Mouse (Mus musculus) thymus, postnatal 0 days (tissue): ENCODE data around the gene Abcc6. TPM values are rescaled to one million over a fixed set of nuclear protein-coding genes. Genes with fewer than 3 reads are reported as not detected.

ENCODE experiments used
- DNase-seq: peaks from one replicate; pipeline ENCODE4 v3.0.0-alpha.2; 2015; ENCODE audit warnings: low spot score
- polyA plus RNA-seq: library from polyadenylated mRNA; unstranded; fragments of >200 nt; fragmentation: Nextera tagmentation; extraction: Ambion mirVana; gene quantifications from 2 replicates; pipeline ENCODE4 v1.2.1, GENCODE M21; 2015

Abcc6 gene
- polyA plus RNA-seq, result 0.13 TPM in 1 of 2 replicates, not detected in the other

DNA sequence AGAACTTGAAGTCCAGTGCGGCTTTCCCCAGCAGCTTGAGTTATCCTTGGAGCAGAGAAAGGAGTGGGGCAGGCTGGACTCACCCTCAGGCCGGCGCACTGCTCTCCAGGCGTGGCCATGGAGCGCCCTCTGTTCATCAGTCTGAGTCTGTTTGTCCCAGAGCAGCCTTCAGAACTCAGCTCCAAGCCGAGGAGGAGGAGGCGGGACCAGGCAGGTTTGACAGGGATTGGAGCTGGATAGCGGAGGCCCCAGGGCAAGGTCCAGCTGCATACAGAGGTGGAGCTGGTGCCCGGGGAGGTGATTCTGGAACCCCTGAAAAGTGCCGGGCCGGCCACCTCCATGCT, at the start of gene Abcc6:
TSS of gene Abcc6 (minus strand) at position 158 of the 344 bp plus-strand sequence.
- DNase-seq, result no peak

DNA sequence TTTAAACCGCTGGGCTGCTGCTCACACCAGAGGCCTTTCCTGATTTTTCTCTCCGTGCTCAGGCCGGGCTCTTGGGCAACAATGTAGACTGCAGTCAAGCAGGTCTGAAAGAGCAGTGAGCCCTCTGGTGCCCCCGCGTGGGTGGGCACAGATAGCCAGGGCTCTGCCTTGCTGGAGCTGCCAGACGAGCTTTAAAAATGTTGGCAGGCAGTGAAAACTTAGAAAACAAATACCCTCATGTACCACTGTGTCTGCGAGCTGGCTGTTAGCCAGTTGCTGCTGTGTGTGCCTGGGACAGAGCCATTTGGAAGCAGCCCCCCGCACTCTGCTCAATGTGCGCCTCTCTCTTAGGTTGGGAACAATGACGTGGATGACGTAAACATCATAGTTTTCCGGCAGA, 47.6 kb upstream of the Abcc6 start:
- DNase-seq, result no peak

- no peak for DNase-seq
Observed at GRCm38 (mm10) chr7:46076844-46077243, 46.7 kb upstream of the Abcc6 start.

DNA sequence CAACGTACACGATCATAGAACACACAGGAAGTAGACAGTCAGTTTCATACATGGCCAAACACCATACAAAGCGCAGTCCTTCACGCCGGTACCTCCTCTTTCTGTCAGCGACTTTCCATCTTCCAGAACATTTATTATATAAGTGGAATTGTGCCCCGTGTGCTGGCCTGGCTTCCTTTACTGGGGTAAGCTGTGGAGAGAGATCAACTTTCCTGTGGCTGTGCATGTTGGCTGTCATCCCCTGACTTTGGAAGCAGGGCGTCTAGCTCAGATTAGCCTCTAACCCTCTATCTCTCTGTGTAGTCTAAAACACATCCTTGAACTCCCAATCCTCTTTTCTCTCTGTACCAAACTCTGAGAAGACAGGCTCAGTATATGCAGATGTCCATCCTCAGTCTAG, 38.7 kb upstream of the Abcc6 start:
- DNase-seq, result no peak

GRCm38 (mm10) chr7:46063296-46063695, 33.2 kb upstream of the Abcc6 start:
- no peak for DNase-seq

GRCm38 (mm10) chr7:46061614-46062013, 31.5 kb upstream of the Abcc6 start:
- no peak for DNase-seq

DNA sequence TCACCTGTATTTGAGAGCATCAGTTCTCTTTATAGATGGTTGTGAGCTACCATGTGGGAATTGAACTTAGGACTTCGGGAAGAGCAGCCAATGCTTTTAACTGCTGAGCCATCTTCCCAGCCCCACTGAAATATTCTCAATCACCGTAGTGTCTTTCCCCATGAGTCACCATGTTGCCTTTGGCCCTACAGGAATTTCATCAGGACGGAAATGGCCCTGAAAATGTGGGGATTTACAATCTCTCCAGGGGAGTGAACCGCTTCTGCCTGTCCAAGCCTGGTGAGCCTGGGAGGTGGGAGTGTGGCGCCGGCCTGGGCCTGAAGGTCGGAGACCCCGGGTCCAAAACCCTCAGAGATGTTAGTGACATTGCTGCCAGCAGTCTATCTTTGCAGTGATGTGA, 30.6 kb upstream of the Abcc6 start:
- DNase-seq, result no peak

- peak; percentile 46 for DNase-seq
Observed at GRCm38 (mm10) chr7:46058882-46059281, 28.8 kb upstream of the Abcc6 start.

DNA sequence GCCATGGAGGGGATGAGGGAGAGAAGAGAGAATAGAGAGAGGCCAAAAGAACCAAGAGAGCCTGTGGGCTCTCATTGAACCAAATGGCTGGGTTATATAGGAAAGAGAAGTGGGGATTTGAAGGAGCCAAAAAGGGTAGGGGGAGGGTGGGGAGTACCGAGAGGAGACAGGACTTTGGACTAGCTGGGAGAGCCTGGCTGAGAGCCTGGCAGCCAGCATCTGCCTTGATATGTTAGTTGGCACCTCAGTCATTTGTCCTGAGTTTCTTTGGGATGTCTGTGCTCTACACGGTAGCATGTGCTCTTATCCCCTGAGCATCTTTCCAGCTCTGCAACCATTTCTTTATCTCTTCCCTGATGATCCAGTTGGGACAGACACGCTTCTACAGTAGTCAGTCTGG, 23.5 kb upstream of the Abcc6 start:
- no peak for DNase-seq

- peak; percentile 45 for DNase-seq
Observed at GRCm38 (mm10) chr7:46052161-46052821, 22.2 kb upstream of the Abcc6 start.

DNA sequence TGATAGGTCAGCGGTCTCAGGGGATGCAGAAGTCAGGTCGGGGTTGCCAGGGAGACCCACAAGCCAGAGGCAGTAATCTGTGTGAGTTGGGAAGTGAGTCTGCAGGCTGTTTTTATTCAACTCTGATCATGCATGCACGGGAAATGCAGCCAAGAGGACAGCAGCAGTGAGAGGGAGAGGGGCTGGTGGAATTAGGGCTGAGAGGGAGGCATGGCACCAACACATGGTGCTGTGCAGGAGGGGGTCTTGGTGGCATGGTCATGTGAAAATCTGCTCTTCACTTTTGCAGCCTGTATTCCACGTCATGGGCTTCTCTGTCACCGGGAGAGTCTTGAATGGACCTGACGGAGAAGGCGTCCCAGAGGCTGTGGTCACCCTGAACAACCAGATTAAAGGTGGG, 19.9 kb upstream of the Abcc6 start:
- no peak for DNase-seq

GRCm38 (mm10) chr7:46047873-46048562, 17.9 kb upstream of the Abcc6 start:
- no peak for DNase-seq

GRCm38 (mm10) chr7:46045882-46046281, 15.8 kb upstream of the Abcc6 start:
- no peak for DNase-seq

DNA sequence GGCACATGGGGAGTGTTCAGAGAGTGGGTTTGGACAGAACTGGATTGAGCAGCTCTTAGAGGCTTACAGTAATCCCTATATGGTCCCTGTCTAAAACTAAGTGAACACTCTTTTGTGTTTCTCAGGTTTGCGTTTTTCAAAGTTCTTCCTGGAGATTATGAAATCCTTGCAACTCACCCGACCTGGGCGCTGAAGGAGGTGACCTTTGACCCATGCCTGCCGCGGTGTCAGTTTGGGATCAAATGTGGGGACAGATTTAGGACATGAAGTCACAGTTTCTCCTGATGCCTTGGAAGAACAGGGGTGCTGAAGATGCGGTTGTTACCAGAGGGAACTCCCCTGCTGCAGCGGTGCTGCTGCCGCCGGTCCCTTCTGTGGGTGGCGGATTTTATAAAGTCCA, 14.0 kb upstream of the Abcc6 start:
- DNase-seq, result no peak

DNA sequence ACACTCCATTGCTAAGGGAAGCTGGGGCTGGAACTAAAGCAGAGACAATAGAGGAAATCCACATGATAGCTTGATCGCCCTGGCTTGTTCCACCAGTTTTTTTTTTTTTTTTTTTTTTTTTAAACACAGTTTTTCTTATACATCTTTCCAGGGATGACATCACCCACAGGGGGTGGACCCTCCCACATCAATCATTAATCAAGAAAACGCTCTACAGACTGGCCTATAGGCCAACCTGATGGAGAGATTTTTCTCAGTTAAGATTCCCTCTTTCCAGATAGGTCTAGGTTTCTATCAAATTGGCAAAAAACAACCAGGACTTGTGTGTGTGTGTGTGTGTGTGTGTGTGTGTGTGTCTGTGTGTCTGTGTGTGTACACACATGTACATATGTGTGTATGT, 9.8 kb upstream of the Abcc6 start:
- DNase-seq, result no peak

DNA sequence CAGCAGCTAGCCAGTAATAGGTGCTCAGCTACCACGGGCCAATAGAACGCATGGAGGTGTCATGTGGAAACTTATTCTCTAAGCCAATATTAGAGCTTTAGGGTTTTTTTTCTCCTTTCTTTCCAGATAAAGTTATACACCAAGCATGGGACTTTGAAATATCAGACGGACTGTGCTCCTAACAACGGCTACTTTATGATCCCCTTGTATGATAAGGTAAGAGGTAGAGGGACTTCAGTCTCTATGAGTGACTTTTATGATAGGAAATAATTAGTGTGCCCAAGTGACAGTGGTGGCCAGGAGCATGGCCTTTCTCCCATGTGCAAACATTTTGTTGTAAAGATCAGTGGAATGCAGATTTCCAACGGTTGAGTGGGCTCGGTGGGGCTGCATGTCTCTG, 7.3 kb upstream of the Abcc6 start:
- DNase-seq, result no peak

- no peak for DNase-seq
Observed at GRCm38 (mm10) chr7:46035468-46035867, 5.4 kb upstream of the Abcc6 start.

- DNase-seq, result no peak
Observed at GRCm38 (mm10) chr7:46034991-46035390, 4.9 kb upstream of the Abcc6 start.

DNA sequence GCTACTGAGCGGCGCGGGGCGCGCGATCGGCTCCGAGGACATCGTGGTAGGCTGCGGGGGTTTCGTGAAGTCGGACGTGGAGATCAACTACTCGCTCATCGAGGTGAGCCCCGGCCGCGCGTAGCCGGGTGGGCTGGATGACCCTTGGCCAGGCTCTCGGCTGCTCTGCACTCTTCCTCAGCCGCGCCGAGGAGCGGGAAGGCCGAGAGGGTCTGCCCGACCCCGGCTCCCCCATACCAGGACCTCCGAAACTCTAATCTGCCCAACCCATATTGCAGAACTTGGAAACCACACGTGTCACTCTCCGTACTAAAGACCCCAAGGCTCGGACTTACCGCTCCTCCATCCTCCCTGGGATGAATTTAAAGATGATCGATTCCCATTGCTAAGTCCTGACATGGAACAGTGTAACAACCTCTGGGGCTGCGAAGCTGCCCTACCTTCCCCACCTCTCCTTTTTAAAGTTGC, 3.8 kb upstream of the Abcc6 start:
- DNase-seq, result no peak

GRCm38 (mm10) chr7:46033109-46033869, 3.2 kb upstream of the Abcc6 start, which contains the start of gene Nomo1:
Nomo1 (plus strand) TSS chr7:46033698.
- peak; percentile 98 for DNase-seq

GRCm38 (mm10) chr7:46031075-46031474, 973 bp upstream of the Abcc6 start:
- no peak for DNase-seq
